Mouse (Mus musculus) limb, embryonic 14.5 days (tissue): Measurements from ENCODE around the gene Plekhj1. TPM values are rescaled to one million over a fixed set of nuclear protein-coding genes. Genes with fewer than 3 reads are reported as not detected.

Experiments used
- ATAC-seq: fragments of 200-750 bp; cut with Nextera tagmentation; 2 replicates; pipeline ENCODE4 v1.8.0; 2017; ENCODE audit warnings: low read depth, moderate number of reproducible peaks, moderate TSS enrichment; ENCODE audit not compliant: low FRiP score
- DNase-seq: peaks from one replicate; pipeline ENCODE4 v3.0.0-alpha.2; 2015; ENCODE audit warnings: low spot score
- H3K27ac ChIP-seq: fragments of 300-500 bp; sonication (generic); replicated peaks from 2 replicates; pipeline ENCODE4 v1.5.1; 2014; ENCODE audit warnings: low read depth, mild to moderate bottlenecking, low read length, moderate library complexity, mixed read lengths
- H3K27me3 ChIP-seq: fragments of 300-500 bp; sonication (generic); 2 replicates; pipeline ENCODE4 v1.6.1; 2014; ENCODE audit warnings: low read length, mixed read lengths; ENCODE audit not compliant: control insufficient read depth, insufficient read depth
- H3K36me3 ChIP-seq: fragments of 300-500 bp; sonication (generic); 2 replicates; pipeline ENCODE4 v1.6.1; 2014; ENCODE audit warnings: mild to moderate bottlenecking, low read length, moderate library complexity, mixed read lengths; ENCODE audit not compliant: control insufficient read depth, insufficient read depth
- H3K4me1 ChIP-seq: fragments of 300-500 bp; sonication (generic); 2 replicates; pipeline ENCODE4 v1.6.1; 2014; ENCODE audit warnings: antibody characterized with exemption, low read length, mixed read lengths; ENCODE audit not compliant: control insufficient read depth, insufficient read depth
- H3K4me2 ChIP-seq: fragments of 300-500 bp; sonication (generic); replicated peaks from 2 replicates; pipeline ENCODE4 v1.6.1; 2014; ENCODE audit warnings: low read depth, mild to moderate bottlenecking, low read length, moderate library complexity; ENCODE audit not compliant: severe bottlenecking
- H3K4me3 ChIP-seq: fragments of 300-500 bp; sonication (generic); replicated peaks from 2 replicates; pipeline ENCODE4 v1.5.1; 2014; ENCODE audit warnings: low read length
- H3K9ac ChIP-seq: fragments of 300-500 bp; sonication (generic); 2 replicates; pipeline ENCODE4 v1.6.1; 2014; ENCODE audit warnings: mild to moderate bottlenecking, low read depth, low read length, moderate library complexity; ENCODE audit not compliant: severe bottlenecking
- H3K9me3 ChIP-seq: fragments of 300-500 bp; sonication (generic); 2 replicates; pipeline ENCODE4 v1.6.1; 2016; ENCODE audit warnings: low read length; ENCODE audit not compliant: control insufficient read depth
- POLR2A ChIP-seq: fragments of 200-500 bp; IDR thresholded peaks from 2 replicates; pipeline ENCODE4 v1.8.0; 2012; ENCODE audit warnings: inconsistent platforms, mild to moderate bottlenecking, moderate library complexity, borderline replicate concordance; ENCODE audit not compliant: insufficient read depth, insufficient read length; ENCODE audit errors: extremely low read depth
- WGBS: fragments of 180-500 bp; shearing (Covaris S2); extraction: QIAGEN DNeasy Blood & Tissue Kit; methylation state at CpG from one replicate; pipeline ENCODE4 v1.1.7; 2014; 5-methylcytosine and 5-hydroxymethylcytosine counted together
- polyA plus RNA-seq, 2 experiments: library from polyadenylated mRNA; depleted of rRNA in 1 of 2; stranded (reverse) in 1 of 2; unstranded in 1 of 2; fragments of >200 nt; fragmentation: Nextera tagmentation in 1 of 2; extraction: Ambion mirVana in 1 of 2; gene quantifications; 2 replicates each; pipeline versions ENCODE4 v1.2.1 to v1.2.3; 2012 to 2014

Plekhj1 gene
- polyA plus RNA-seq, 2 experiments = 109 to 119 TPM

DNA sequence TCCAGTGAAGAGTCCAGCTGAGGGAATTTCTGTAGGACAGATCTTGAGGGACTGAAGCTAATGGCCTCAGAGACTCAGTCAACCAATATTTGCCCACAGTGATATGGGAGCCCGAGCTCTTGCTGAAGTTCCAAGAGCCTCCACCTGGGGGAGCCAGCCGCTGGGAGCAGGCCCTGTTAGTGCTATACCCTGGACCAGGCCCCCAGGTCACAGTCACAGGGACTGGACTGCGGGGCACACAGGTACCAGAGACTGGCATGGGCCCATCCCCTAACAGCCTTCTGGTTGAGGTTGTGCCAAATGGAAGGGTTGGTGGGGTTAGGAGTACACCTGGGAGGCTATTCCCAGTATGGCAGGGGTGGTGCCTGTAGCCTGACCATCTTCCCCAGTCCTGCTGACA lies 7.5 kb upstream of the Plekhj1 start:
- Histone ChIP-seq H3K9me3 (no peaks in the 10 kb centered on the region), H3K4me3 (no peak overlapping the region), H3K27me3 (peaks cover 29% of the 10 kb centered on the region), H3K4me2 (no peak overlapping the region), H3K27ac (no peak overlapping the region), H3K36me3 (peaks cover 44% of the 10 kb centered on the region), H3K4me1 (peaks cover 34% of the 10 kb centered on the region), H3K9ac (no peak overlapping the region)
- WGBS = 27% methylated on average over 3 of the region's 3 CpGs
- DNase-seq (peak; percentile 57), ATAC-seq (peak; percentile 37; the same call in 1 of the 2 replicates)
- no peak for TF ChIP-seq POLR2A

DNA sequence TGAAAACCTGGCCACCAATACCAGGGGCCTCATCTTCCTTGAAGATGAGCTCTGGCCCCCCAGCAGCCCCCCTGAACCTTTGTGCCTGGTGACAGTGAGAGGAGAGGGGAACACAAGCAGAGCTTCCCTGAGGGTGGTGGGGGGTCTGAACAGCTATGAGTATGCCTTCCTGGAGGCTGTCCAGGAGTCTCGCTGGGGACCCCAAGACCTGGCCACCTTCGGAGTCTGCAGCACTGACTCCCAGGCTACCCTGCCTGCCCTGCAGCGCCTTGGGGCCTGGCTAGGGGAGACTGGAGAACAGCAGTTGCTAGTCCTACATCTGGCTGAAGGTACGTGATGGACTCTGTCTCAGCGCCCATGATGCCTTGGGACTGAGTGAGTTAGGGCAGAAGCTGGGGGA lies 6.9 kb upstream of the Plekhj1 start:
- H3K27me3 ChIP-seq = peaks cover 25% of the 10 kb centered on the region
- H3K9ac ChIP-seq = no peak overlapping the region
- peaks cover 50% of the 10 kb centered on the region for H3K36me3 ChIP-seq
- H3K27ac ChIP-seq = no peak overlapping the region
- no peak overlapping the region for H3K4me2 ChIP-seq
- no peak overlapping the region for H3K4me3 ChIP-seq
- ATAC-seq (no peak), DNase-seq (no peak)
- H3K4me1 ChIP-seq = peaks cover 34% of the 10 kb centered on the region
- WGBS = 76% methylated on average over 5 of the region's 5 CpGs
- TF ChIP-seq POLR2A = no peak
- no peaks in the 10 kb centered on the region for H3K9me3 ChIP-seq

DNA sequence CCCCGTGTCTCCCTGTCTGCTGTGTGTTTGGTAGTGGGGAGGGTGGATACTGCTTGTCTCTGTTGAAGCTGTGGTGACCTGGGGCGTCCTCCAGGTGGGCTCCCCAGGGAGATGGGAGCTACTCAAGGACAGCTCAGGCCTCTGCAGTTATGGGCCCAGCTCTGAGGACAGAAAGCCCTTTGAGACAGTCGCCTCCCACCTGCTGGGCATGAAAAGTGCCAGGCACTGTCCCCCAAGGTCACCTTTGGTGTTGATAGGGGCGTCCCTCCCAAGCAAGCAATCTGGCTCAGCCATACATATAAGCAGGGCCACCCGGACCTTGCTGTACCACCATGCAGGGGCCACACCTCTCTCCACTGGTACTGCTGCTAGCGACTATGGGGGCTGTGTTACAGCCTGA lies 6.5 kb upstream of the Plekhj1 start, which contains the start of gene Amh:
TSS of gene Amh (plus strand) at position 328 of the 400 bp plus-strand sequence.
- DNase-seq (no peak), ATAC-seq (no peak)
- H3K36me3 ChIP-seq = peaks cover 52% of the 10 kb centered on the region
- H3K9ac ChIP-seq = no peak within 1 kb of the TSS
- WGBS = 68% methylated on average over 6 of the region's 6 CpGs
- no peak within 1 kb of the TSS for H3K4me2 ChIP-seq
- TF ChIP-seq POLR2A = no peak
- H3K27ac ChIP-seq = no peak within 1 kb of the TSS
- no peak within 1 kb of the TSS for H3K4me3 ChIP-seq
- H3K4me1 ChIP-seq = peaks cover 30% of the 10 kb centered on the region
- H3K27me3 ChIP-seq = peaks cover 21% of the 10 kb centered on the region
- H3K9me3 ChIP-seq = no peaks in the 10 kb centered on the region

DNA sequence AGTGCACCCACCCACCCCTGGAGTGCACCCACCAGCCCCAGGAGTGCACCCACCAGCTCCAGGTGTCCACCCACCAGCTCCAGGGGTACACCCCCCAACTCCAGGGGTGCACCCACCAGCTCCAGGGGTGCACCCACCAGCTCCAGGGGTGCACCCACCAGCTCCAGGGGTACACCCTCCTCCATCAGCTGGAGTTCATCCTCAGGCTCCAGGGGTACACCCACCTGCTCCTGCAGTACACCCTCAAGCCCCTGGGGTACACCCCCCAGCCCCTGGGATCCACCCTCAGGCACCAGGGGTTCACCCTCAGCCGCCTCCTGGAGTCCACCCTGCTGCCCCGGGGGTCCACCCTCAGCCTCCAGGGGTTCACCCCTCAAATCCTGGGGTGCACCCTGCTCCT lies 5.9 kb upstream of the Plekhj1 start:
- Histone ChIP-seq H3K4me1 (peaks cover 28% of the 10 kb centered on the region), H3K4me2 (no peak overlapping the region), H3K27ac (no peak overlapping the region), H3K9me3 (no peaks in the 10 kb centered on the region), H3K9ac (no peak overlapping the region), H3K4me3 (no peak overlapping the region), H3K27me3 (peaks cover 17% of the 10 kb centered on the region), H3K36me3 (peaks cover 52% of the 10 kb centered on the region)
- WGBS = 94% methylated on average over 2 of the region's 2 CpGs
- no peak for DNase-seq
- ATAC-seq = no peak
- no peak for TF ChIP-seq POLR2A

DNA sequence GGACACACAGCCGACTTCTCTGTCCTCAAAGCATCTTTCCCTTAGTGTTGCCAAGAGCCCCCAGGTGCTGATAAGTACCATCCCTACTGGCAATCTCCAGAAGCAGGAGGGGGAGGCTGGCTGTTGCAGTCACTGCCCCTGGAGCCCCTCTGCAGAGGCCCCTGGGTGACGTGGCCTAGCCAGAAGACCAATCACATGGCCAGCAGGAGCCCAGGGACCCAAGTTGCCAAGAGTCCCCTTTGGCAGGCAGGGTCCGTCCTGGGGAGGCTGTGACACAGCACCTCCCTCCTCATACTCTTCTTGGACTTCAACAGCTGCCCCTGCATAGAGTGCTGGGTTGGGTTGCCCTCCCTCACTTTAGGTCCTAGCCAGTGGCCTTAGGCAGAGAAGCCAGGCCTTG lies 4.6 kb upstream of the Plekhj1 start:
- Histone ChIP-seq H3K36me3 (peaks cover 52% of the 10 kb centered on the region), H3K27ac (no peak overlapping the region), H3K4me1 (peaks cover 17% of the 10 kb centered on the region; the same call in 1 of the 2 replicates), H3K4me2 (no peak overlapping the region), H3K4me3 (no peak overlapping the region), H3K27me3 (peaks cover 3% of the 10 kb centered on the region; the same call in 1 of the 2 replicates), H3K9me3 (no peaks in the 10 kb centered on the region), H3K9ac (no peak overlapping the region)
- DNase-seq (no peak), ATAC-seq (no peak)
- 85% methylated on average over 3 of the region's 3 CpGs for WGBS
- TF ChIP-seq POLR2A = no peak
